Mouse (Mus musculus) bone marrow, adult 2 months (tissue): ENCODE data around the gene Lrrc8a.

Experiments
- CTCF ChIP-seq: fragments of 200-500 bp; IDR thresholded peaks from 2 replicates; pipeline ENCODE4 v1.5.1; 2011; ENCODE audit warnings: low read length, control low read depth; ENCODE audit not compliant: control insufficient read depth, insufficient read depth
- POLR2A ChIP-seq: fragments of 200-500 bp; IDR thresholded peaks from 2 replicates; pipeline ENCODE4 v1.6.1; 2011; ENCODE audit warnings: low read depth, mild to moderate bottlenecking, control low read depth, low read length, borderline replicate concordance; ENCODE audit not compliant: control insufficient read depth

DNA sequence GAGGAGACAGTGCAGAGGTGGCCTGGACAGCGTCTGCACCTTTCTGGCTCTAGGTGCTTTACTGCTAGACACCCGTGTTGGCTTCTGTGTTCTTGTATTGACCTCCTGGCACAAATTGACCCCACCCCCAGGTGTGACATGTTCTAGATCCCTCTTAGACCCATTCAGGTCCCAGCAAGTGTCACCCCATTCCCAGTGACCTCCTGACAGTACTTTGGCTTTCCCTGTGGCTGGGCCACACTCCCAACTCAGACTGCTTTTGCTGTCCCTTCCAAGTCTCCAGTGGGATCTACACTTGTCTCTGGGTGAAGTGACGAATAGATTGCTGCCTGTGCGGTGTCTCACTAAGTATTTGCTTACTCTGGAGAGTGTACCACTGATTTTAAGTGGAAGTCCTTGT lies 30.1 kb upstream of the Lrrc8a start:
- TF ChIP-seq POLR2A (no peak), CTCF (no peak)
